Mouse (Mus musculus) frontal cortex, adult 2 months (tissue): Measurements from ENCODE around the gene Nt5c. TPM values are rescaled to one million over a fixed set of nuclear protein-coding genes. Genes with fewer than 3 reads are reported as not detected.

Experiments used
- polyA plus RNA-seq: library from polyadenylated mRNA; depleted of rRNA; stranded (reverse); fragments of >200 nt; gene quantifications from 2 replicates; pipeline ENCODE4 v1.2.3, GENCODE M21; 2012; rRNA removed

Nt5c gene
- polyA plus RNA-seq, 1 experiment = 73.9 TPM

Other genes with a start within 250 kb of the Nt5c start
- 55.1 and 55.6 TPM in 2 replicates for gene Grin2c, start 224.6 kb downstream of the Nt5c start, polyA plus RNA-seq
- gene Fdxr, start 214.8 kb downstream of the Nt5c start, polyA plus RNA-seq = 33.1 and 34.4 TPM in 2 replicates
- gene Fads6, start 194.2 kb downstream of the Nt5c start, polyA plus RNA-seq = 13.2 and 13.9 TPM in 2 replicates
- 14.6 and 19.2 TPM in 2 replicates for gene Otop2, start 184.7 kb downstream of the Nt5c start, polyA plus RNA-seq
- gene Ush1g, start 169.8 kb downstream of the Nt5c start, polyA plus RNA-seq = 7.8 and 8.6 TPM in 2 replicates
- 0.30 and 0.34 TPM in 2 replicates for gene Otop3, start 157.1 kb downstream of the Nt5c start, polyA plus RNA-seq
- 97.9 and 106 TPM in 2 replicates for gene Hid1, start 124.1 kb downstream of the Nt5c start, polyA plus RNA-seq
- gene Cdr2l, start 109.9 kb downstream of the Nt5c start, polyA plus RNA-seq = 22.7 and 23.1 TPM in 2 replicates
- 129 and 134 TPM in 2 replicates for gene Mrpl58, start 88.1 kb downstream of the Nt5c start, polyA plus RNA-seq
- 785 and 842 TPM in 2 replicates for gene Atp5h, start 71.9 kb downstream of the Nt5c start, polyA plus RNA-seq
- gene Kctd2, start 71.7 kb downstream of the Nt5c start, polyA plus RNA-seq = 71.8 and 78.7 TPM in 2 replicates
- 0.06 and 0.17 TPM in 2 replicates for gene Trim80, start 51.3 kb downstream of the Nt5c start, polyA plus RNA-seq
- gene Slc16a5, start 29.4 kb downstream of the Nt5c start, polyA plus RNA-seq = 0.06 TPM in 1 of 2 replicates, not detected in the other
- gene Armc7, start 16.2 kb downstream of the Nt5c start, polyA plus RNA-seq = 9.9 TPM in 2 replicates
- gene Jpt1, start 22.5 kb upstream of the Nt5c start, polyA plus RNA-seq = 209 and 216 TPM in 2 replicates
- gene Sumo2, start 44.4 kb upstream of the Nt5c start, polyA plus RNA-seq = 365 and 405 TPM in 2 replicates
- 71.0 and 72.9 TPM in 2 replicates for gene Nup85, start 72.6 kb upstream of the Nt5c start, polyA plus RNA-seq
- gene Mrps7, start 112.1 kb upstream of the Nt5c start, polyA plus RNA-seq = 40.7 and 42.9 TPM in 2 replicates
- gene Gga3, start 112.2 kb upstream of the Nt5c start, polyA plus RNA-seq = 61.7 and 65.1 TPM in 2 replicates
- gene Mif4gd, start 121.1 kb upstream of the Nt5c start, polyA plus RNA-seq = 36.3 and 38.9 TPM in 2 replicates
- gene Slc25a19, start 136.4 kb upstream of the Nt5c start, polyA plus RNA-seq = 117 and 127 TPM in 2 replicates
- 194 and 200 TPM in 2 replicates for gene Grb2, start 216.7 kb upstream of the Nt5c start, polyA plus RNA-seq